Mouse (Mus musculus) erythroblast, embryonic 14.5 days (primary cell): ENCODE data around the gene Cnst.

Experiments
- GATA1 ChIP-seq: IDR thresholded peaks from 2 replicates; pipeline ENCODE4 v1.6.1; 2012; ENCODE audit warnings: low read length, inconsistent platforms, mixed read lengths
- TAL1 ChIP-seq: IDR thresholded peaks from 3 replicates; pipeline ENCODE4 v1.6.1; 2012; ENCODE audit warnings: low read length, inconsistent platforms, mixed read lengths

DNA sequence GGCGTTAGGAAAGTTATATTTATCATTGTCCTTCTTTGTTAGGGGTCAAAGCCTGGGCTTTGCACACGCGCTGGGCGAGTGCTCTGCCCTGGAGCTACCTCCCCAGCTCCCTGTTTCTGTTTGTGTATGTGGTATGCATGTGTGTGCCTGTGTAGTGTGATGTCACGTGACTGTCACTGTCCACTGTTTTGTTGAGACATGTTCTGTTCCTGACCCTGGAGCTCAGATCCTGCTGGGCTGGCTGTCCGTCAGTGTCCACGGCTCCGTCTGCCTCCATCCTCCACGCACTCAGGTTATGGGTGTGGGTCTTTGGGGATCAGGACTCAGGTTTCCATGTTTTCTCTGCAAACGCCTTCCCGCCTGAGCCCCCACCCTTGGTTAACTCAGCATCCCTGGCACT is 2.0 kb downstream of the Cnst start:
- TF ChIP-seq GATA1 (no peak), TAL1 (no peak)
